Mouse (Mus musculus): Measurements from ENCODE around the gene Cyp4x1.

The Cyp4x1 gene

GRCm38 (mm10) chr4:115090592-115090991, 43.5 kb downstream of the Cyp4x1 start:
- no peak for DNase-seq (ENCODE audit: low read depth, low spot score)

GRCm38 (mm10) chr4:115088611-115089338, 45.3 kb downstream of the Cyp4x1 start, which contains the start of gene Pdzk1ip1:
TSS of gene Pdzk1ip1 (plus strand) at chr4:115088708.
- DNase-seq (ENCODE audit: low read depth, low spot score), result no peak

GRCm38 (mm10) chr4:115086763-115087415, 47.2 kb downstream of the Cyp4x1 start:
- no peak for DNase-seq (ENCODE audit: low read depth, low spot score)

- no peak for DNase-seq (ENCODE audit: low read depth, low spot score)
These were observed 47.8 kb downstream of the Cyp4x1 start for GRCm38 (mm10) chr4:115086257-115086656.

- DNase-seq (ENCODE audit: low read depth, low spot score), result peak; percentile 46
These were observed 48.5 kb downstream of the Cyp4x1 start for GRCm38 (mm10) chr4:115085522-115086095.

- no peak for DNase-seq (ENCODE audit: low read depth, low spot score)
These were observed 51.0 kb downstream of the Cyp4x1 start for GRCm38 (mm10) chr4:115083031-115083430.

GRCm38 (mm10) chr4:115079821-115080349, 54.2 kb downstream of the Cyp4x1 start:
- no peak for DNase-seq (ENCODE audit: low read depth, low spot score)

- no peak for DNase-seq (ENCODE audit: low read depth, low spot score)
These were observed 54.9 kb downstream of the Cyp4x1 start for GRCm38 (mm10) chr4:115078892-115079820.

GRCm38 (mm10) chr4:115075204-115075915, 58.7 kb downstream of the Cyp4x1 start:
- no peak for DNase-seq (ENCODE audit: low read depth, low spot score)

GRCm38 (mm10) chr4:115074789-115075188, 59.3 kb downstream of the Cyp4x1 start:
- no peak for DNase-seq (ENCODE audit: low read depth, low spot score)

GRCm38 (mm10) chr4:115071668-115072067, 62.4 kb downstream of the Cyp4x1 start:
- no peak for DNase-seq (ENCODE audit: low read depth, low spot score)

GRCm38 (mm10) chr4:115063518-115064239, 70.4 kb downstream of the Cyp4x1 start:
- no peak for DNase-seq (ENCODE audit: low read depth, low spot score)

- no peak for DNase-seq (ENCODE audit: low read depth, low spot score)
These were observed 71.1 kb downstream of the Cyp4x1 start for GRCm38 (mm10) chr4:115062875-115063517.

- DNase-seq (ENCODE audit: low read depth, low spot score), result no peak
These were observed 71.6 kb downstream of the Cyp4x1 start for GRCm38 (mm10) chr4:115062540-115062874.

GRCm38 (mm10) chr4:115060753-115061152, 73.3 kb downstream of the Cyp4x1 start:
- DNase-seq (ENCODE audit: low read depth, low spot score), result no peak

GRCm38 (mm10) chr4:115059871-115060270, 74.2 kb downstream of the Cyp4x1 start:
- no peak for DNase-seq (ENCODE audit: low read depth, low spot score)

GRCm38 (mm10) chr4:115058871-115059590, 75.0 kb downstream of the Cyp4x1 start:
- no peak for DNase-seq (ENCODE audit: low read depth, low spot score)

GRCm38 (mm10) chr4:115058317-115058761, 75.7 kb downstream of the Cyp4x1 start:
- no peak for DNase-seq (ENCODE audit: low read depth, low spot score)

All from embryo, embryonic 11.5 days (tissue).